Mouse (Mus musculus): ENCODE measurements around the gene Ccdc3.
A peak's percentile ranks its signal among the peaks of the same experiment; 100 is the strongest.

DNA sequence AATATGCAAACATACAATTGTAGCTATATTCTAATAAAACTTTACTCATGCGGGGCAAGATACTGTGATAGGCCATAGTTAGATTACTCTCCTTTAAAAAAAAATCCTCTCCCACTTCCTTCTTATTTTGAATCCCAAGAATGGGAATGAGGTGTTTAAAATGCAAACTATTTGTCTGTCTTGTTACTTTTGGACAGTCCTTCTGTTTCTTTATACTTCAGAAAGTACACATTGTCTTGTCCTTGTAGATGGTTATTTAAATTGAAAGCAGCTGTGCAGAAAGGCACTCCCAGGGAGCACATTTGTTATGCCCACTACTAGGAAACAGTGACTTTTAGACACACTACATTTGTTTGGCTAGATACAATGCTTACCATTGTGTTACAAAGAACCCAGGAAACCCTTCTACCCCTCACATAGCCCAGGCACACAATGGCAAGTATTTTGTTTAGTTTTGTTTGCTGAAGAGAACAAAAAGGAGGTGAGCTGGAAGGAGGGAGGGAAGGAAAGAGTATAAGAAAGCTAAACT lies 82.3 kb downstream of the Ccdc3 start:
- peak; percentile 24; the same call in 1 of the 2 replicates for TF ChIP-seq POU5F1 (IDR thresholded peaks at IDR 0.05; ENCODE audit: borderline replicate concordance, low read length)
- no peak for TF ChIP-seq CTCF (conservative IDR thresholded peaks at IDR 0.05; ENCODE audit: low read length)
